Mouse (Mus musculus): ENCODE data around the gene Gm4869. TPM values are rescaled to one million over a fixed set of nuclear protein-coding genes. Genes with fewer than 3 reads are reported as not detected.

Gm4869 gene
- total RNA-seq (2021): not detected
- long read RNA-seq, experiment 1: 0 reads
- long read RNA-seq, experiment 2, partial matches to known transcripts: 0 of 1 reads
- long read RNA-seq, experiment 2, other reads (novel, unspliced or antisense): 1 of 1 reads

- TF ChIP-seq CTCF (conservative IDR thresholded peaks at IDR 0.05): no peak
- Histone ChIP-seq H3K4me3 (no peak within 1 kb of the TSS), H3K27ac (no peak within 1 kb of the TSS)
- no peak for DNase-seq (ENCODE audit: low spot score in 2 of 2)
Measured at GRCm38 (mm10) chr5:140445345-140445744, at the start of gene Gm4869. Gene Gm4869, plus strand, starts transcription at chr5:140445645.

DNA sequence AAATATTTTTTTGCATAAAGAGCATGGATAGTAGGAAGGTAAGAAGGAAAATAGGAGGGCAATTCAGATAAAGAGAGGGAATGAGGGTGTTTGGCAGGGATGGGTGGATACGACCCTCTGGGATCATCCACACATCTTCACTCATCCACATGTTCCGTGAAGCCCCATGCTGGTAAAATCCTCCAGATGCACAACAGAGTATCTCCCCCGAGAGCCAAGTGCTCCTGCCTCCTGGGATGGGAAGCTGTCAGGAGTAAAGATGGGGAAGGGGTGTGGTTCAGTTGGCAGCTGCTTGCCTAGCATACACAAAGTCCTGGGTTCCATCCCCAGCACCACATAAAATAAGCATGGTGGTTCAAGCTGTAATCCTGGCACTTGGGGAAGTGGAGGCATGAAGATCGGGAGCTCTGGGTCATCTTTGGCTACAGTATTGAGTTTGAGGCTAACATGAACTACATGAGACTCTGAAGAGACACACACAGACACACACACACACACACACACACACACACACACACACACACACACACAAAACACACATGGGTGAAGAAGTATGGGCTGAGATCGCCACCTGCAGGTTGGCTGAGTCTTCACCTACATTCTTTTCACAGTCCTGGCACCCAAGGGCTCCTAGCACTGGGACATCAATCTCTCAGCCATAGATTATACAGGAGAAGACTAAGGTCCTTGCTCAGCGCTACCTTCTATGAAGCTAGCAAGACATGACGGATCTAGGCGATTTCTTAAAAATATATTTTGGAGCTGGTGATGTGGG, 49.1 kb upstream of the Gm4869 start:
- no peak for DNase-seq (ENCODE audit: low spot score in 2 of 2)

DNA sequence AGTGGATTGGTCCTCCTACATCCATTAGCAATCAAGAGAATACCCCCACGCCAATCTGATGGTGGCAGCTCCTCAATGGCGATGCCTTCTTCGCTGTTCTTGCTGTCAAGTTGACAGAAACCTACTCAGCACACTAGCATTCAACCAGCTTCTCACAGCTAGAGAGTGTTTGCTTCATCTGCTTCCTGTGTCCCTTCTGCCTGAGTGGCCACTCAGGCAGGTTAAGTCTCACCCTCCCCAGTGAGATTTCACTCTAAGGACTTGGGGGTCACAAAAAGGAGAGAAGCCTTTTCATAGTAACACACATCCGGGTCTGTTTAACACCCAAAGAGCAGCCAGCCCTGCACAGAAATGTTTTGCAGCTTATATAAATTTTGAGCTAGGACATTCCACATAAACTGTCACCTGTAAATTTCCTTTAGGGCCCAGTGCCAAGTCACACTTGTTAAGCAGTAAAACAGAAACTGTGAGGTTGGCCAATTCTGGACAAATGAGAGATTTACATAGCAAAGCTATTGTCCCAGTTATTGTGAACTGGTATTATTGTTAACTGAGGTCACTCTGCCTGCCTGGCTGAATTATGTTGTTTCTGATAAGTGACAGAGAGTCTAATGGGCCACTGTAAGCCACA, 42.7 kb upstream of the Gm4869 start:
- no peak for DNase-seq (ENCODE audit: low spot score in 2 of 2)
- Histone ChIP-seq H3K4me3 (no peak overlapping the region), H3K27ac (no peak overlapping the region)
- no peak for TF ChIP-seq CTCF (conservative IDR thresholded peaks at IDR 0.05)

More for the DNA sequence above, 49.1 kb upstream of the Gm4869 start:
- peak; percentile 61 for TF ChIP-seq CTCF (conservative IDR thresholded peaks at IDR 0.05)
- Histone ChIP-seq H3K27ac (no peak overlapping the region), H3K4me3 (no peak overlapping the region)

GRCm38 (mm10) chr5:140405126-140405525, 40.3 kb upstream of the Gm4869 start:
- Histone ChIP-seq H3K27ac (no peak overlapping the region), H3K4me3 (no peak overlapping the region)
- DNase-seq (ENCODE audit: low spot score in 2 of 2): no peak
- TF ChIP-seq CTCF (conservative IDR thresholded peaks at IDR 0.05): no peak

DNA sequence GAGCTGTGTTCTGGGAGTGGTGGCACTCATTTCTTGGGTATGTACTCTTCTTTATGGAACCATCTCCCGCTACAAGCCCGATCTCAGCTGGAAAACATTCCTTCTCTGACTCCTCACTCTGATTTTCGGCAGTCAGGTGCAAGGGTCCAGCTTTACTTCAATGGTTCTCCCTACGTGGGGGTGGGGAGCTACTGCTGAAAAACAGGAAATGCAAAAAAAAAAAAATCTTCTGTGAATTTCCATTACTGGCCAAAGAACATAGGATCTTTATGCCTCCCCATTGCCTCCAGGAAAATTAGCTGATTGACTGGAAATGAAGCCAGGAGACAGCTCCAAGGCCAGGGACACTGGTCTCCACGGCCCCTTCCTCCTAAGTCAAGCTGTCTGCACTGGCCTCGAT, 38.8 kb upstream of the Gm4869 start:
- Histone ChIP-seq H3K4me3 (no peak overlapping the region), H3K27ac (no peak overlapping the region)
- DNase-seq (ENCODE audit: low spot score in 2 of 2): no peak
- no peak for TF ChIP-seq CTCF (conservative IDR thresholded peaks at IDR 0.05)

GRCm38 (mm10) chr5:140408801-140409200, 36.6 kb upstream of the Gm4869 start:
- TF ChIP-seq CTCF (conservative IDR thresholded peaks at IDR 0.05): peak; percentile 24
- no peak overlapping the region for H3K27ac ChIP-seq
- H3K4me3 ChIP-seq: no peak overlapping the region
- no peak for DNase-seq (ENCODE audit: low spot score in 2 of 2)

DNA sequence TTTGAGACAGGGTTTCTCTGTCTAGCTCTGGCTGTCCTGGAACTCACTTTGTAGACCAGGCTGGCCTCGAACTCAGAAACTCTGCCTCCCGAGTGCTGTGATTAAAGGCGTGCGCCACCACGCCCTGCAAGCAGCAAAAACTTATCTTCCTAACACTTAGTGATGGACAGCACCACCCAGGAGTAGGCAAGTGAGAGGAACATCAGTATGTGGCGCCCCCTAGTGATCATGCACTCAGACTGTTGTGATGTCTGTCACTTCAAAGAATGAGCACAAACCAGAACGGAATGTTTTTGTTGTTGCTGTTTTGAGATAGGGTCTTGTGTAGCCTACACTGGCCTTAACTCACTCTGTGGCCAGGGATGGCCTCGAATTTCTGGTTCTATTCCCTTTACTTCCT, 34.1 kb upstream of the Gm4869 start:
- TF ChIP-seq CTCF (conservative IDR thresholded peaks at IDR 0.05): peak; percentile 83
- H3K4me3 ChIP-seq: no peak overlapping the region
- peak; percentile 37 to 64 for DNase-seq (ENCODE audit: low spot score in 2 of 2)
- H3K27ac ChIP-seq: no peak overlapping the region

GRCm38 (mm10) chr5:140414647-140415046, 30.8 kb upstream of the Gm4869 start:
- DNase-seq (ENCODE audit: low spot score in 2 of 2): no peak
- no peak for TF ChIP-seq CTCF (conservative IDR thresholded peaks at IDR 0.05)
- H3K27ac ChIP-seq: no peak overlapping the region
- no peak overlapping the region for H3K4me3 ChIP-seq

GRCm38 (mm10) chr5:140418106-140418488, 27.3 kb upstream of the Gm4869 start:
- TF ChIP-seq CTCF (conservative IDR thresholded peaks at IDR 0.05): no peak
- DNase-seq (ENCODE audit: low spot score in 2 of 2): no peak
- H3K27ac ChIP-seq: peak overlapping the region; percentile 100
- H3K4me3 ChIP-seq: peak overlapping the region; percentile 98

DNA sequence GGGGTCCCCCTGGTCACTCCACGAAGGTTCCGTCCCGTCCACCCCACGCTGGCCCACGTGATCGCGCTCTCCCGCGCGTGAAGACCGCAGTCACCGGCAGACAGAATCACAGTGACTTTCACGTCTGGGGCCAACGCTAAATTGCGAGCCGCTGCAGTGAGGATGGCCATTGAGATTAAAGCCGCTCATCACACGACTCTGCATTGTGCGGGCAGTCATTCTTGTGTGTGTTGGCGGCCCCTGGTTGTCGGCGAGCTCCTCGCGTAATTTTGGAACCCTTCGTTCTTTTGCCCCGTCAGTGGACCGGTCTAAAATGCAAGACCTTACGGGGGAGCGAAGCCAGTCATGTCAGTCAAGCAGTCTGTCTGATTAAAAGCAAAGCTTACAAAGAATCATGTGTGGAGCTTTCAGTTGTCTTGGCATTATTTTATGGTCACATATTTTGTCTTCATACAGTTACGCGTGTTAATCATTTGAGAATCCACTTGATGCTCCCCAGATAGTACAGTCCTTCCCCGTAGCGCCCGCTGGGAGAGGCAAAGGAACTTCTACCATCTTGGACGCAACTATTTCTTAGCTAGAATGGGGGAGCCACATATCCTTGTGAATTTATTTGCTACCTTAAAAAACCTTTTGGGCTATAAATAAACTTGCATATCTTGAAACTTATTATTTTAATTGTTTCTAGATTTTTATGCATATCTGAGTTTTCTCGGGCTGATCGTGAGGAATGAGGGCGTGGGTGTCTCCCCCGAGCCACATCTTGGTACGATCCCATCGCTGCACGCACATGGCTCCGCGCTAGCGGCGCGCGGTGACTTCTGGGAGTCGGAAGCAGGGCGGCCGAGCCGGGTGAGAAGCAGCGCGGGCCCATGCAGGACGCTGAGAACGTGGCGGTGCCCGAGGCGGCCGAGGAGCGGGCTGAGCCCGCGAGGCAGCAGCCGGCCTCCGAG, 26.7 kb upstream of the Gm4869 start, which contains the start of gene Eif3b:
TSS of gene Eif3b (plus strand) at position 840 of the 953 bp plus-strand sequence.
- peak within 1 kb of the TSS; percentile 100 for H3K27ac ChIP-seq
- TF ChIP-seq CTCF (conservative IDR thresholded peaks at IDR 0.05): no peak; the same call in 1 of the 2 replicates
- peak within 1 kb of the TSS; percentile 98 for H3K4me3 ChIP-seq
- DNase-seq (ENCODE audit: low spot score in 2 of 2): peak; percentile 85 to 87

DNA sequence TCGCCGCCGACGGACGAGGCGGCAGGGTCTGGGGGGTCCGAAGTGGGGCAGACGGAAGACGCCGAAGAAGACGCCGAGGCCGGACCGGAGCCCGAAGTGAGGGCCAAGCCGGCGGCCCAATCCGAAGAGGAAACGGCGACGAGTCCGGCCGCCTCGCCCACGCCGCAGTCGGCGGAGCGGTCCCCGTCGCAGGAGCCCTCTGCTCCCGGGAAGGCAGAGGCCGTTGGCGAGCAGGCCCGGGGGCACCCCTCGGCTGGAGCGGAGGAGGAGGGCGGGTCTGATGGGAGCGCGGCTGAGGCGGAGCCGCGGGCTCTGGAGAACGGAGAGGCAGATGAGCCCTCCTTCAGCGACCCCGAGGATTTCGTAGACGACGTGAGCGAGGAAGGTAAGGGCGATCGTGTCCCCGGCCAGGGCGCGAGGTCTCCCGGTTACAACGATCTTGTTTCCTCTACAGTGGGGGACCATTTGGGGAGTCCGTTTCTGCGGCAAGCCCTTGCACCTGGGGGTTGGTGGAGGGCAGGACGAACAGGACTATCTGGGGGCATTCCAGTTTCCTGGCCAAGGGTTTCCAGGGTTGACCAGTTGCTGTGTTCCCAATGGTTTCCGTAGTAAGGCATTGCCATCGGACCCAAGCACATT, 25.9 kb upstream of the Gm4869 start:
- H3K27ac ChIP-seq: peak overlapping the region; percentile 100
- peak in 1 of 2 experiments; percentile 15 for DNase-seq (ENCODE audit: low spot score in 2 of 2)
- peak overlapping the region; percentile 98 for H3K4me3 ChIP-seq
- TF ChIP-seq CTCF (conservative IDR thresholded peaks at IDR 0.05): no peak

- peak overlapping the region; percentile 98 for H3K4me3 ChIP-seq
- no peak for DNase-seq (ENCODE audit: low spot score in 2 of 2)
- H3K27ac ChIP-seq: no peak overlapping the region
- no peak for TF ChIP-seq CTCF (conservative IDR thresholded peaks at IDR 0.05)
Measured at GRCm38 (mm10) chr5:140420616-140421015, 24.8 kb upstream of the Gm4869 start.

All from layer of hippocampus, adult 2 months (tissue).